Mouse (Mus musculus): Measurements from ENCODE around the gene Clpsl2. TPM values are rescaled to one million over a fixed set of nuclear protein-coding genes. Genes with fewer than 3 reads are reported as not detected.
"Not testable (repeated sequence)": the region's sequence is repeated elsewhere in the genome, so short reads cannot be mapped to it uniquely, and the experiment has no call there.

Clpsl2 gene
- polyA plus RNA-seq, 1 experiment from 2014 or later, result not detected

GRCm38 (mm10) chr17:28533327-28533726, 15.9 kb upstream of the Clpsl2 start:
- WGBS, result 95% methylated on average over 13 of the region's 13 CpGs
- no peak for DNase-seq (ENCODE audit: low spot score)
- H3K4me1 ChIP-seq (replicated peaks; ENCODE audit: control insufficient read depth, insufficient read depth, low read length), result no peaks in the 10 kb centered on the region
- H3K27ac ChIP-seq (ENCODE audit: low read depth, low read length), result no peak overlapping the region
- no peaks in the 10 kb centered on the region for H3K36me3 ChIP-seq (ENCODE audit: control insufficient read depth, insufficient read depth, low read length)
- H3K9me3 ChIP-seq (ENCODE audit: control insufficient read depth, low read length), result no peaks in the 10 kb centered on the region
- H3K4me3 ChIP-seq (ENCODE audit: low read depth, low read length), result no peak overlapping the region
- H3K4me2 ChIP-seq (ENCODE audit: low read depth, low read length, severe bottlenecking), result no peak overlapping the region
- H3K27me3 ChIP-seq (ENCODE audit: control insufficient read depth, insufficient read depth, low read length), result no peaks in the 10 kb centered on the region
- H3K9ac ChIP-seq (ENCODE audit: low read length), result no peak overlapping the region
- no peak for ATAC-seq (replicated peaks; ENCODE audit: low FRiP score)

- no peak for ATAC-seq (replicated peaks; ENCODE audit: low FRiP score)
- Histone ChIP-seq H3K27ac (ENCODE audit: low read depth, low read length) (no peak overlapping the region), H3K4me1 (replicated peaks; ENCODE audit: control insufficient read depth, insufficient read depth, low read length) (no peaks in the 10 kb centered on the region), H3K4me2 (ENCODE audit: low read depth, low read length, severe bottlenecking) (no peak overlapping the region), H3K36me3 (ENCODE audit: control insufficient read depth, insufficient read depth, low read length) (no peaks in the 10 kb centered on the region), H3K9me3 (ENCODE audit: control insufficient read depth, low read length) (peaks cover 2% of the 10 kb centered on the region; the same call in 1 of the 2 replicates), H3K27me3 (ENCODE audit: control insufficient read depth, insufficient read depth, low read length) (no peaks in the 10 kb centered on the region), H3K4me3 (ENCODE audit: low read depth, low read length) (no peak overlapping the region), H3K9ac (ENCODE audit: low read length) (no peak overlapping the region)
- 51% methylated on average over 12 of the region's 12 CpGs for WGBS
- DNase-seq (ENCODE audit: low spot score), result no peak
These were observed 11.3 kb upstream of the Clpsl2 start for GRCm38 (mm10) chr17:28537881-28538280.

GRCm38 (mm10) chr17:28546925-28547324, 2.3 kb upstream of the Clpsl2 start:
- WGBS, result 93% methylated on average over 1 of the region's 1 CpGs
- Histone ChIP-seq H3K4me3 (ENCODE audit: low read depth, low read length) (no peak overlapping the region), H3K4me2 (ENCODE audit: low read depth, low read length, severe bottlenecking) (no peak overlapping the region), H3K27ac (ENCODE audit: low read depth, low read length) (no peak overlapping the region), H3K36me3 (ENCODE audit: control insufficient read depth, insufficient read depth, low read length) (no peaks in the 10 kb centered on the region), H3K9ac (ENCODE audit: low read length) (no peak overlapping the region), H3K4me1 (replicated peaks; ENCODE audit: control insufficient read depth, insufficient read depth, low read length) (no peaks in the 10 kb centered on the region), H3K9me3 (ENCODE audit: control insufficient read depth, low read length) (no peaks in the 10 kb centered on the region), H3K27me3 (ENCODE audit: control insufficient read depth, insufficient read depth, low read length) (no peaks in the 10 kb centered on the region)
- DNase-seq (ENCODE audit: low spot score), result no peak
- ATAC-seq (replicated peaks; ENCODE audit: low FRiP score), result no peak

- no peaks in the 10 kb centered on the region for H3K36me3 ChIP-seq (ENCODE audit: control insufficient read depth, insufficient read depth, low read length)
- no peak overlapping the region for H3K27ac ChIP-seq (ENCODE audit: low read depth, low read length)
- no peak overlapping the region for H3K9ac ChIP-seq (ENCODE audit: low read length)
- no peaks in the 10 kb centered on the region for H3K9me3 ChIP-seq (ENCODE audit: control insufficient read depth, low read length)
- no peak for DNase-seq (ENCODE audit: low spot score)
- H3K27me3 ChIP-seq (ENCODE audit: control insufficient read depth, insufficient read depth, low read length), result no peaks in the 10 kb centered on the region
- no peak overlapping the region for H3K4me3 ChIP-seq (ENCODE audit: low read depth, low read length)
- ATAC-seq (replicated peaks; ENCODE audit: low FRiP score), result no peak
- WGBS, result 74% methylated on average over 11 of the region's 11 CpGs
- no peak overlapping the region for H3K4me2 ChIP-seq (ENCODE audit: low read depth, low read length, severe bottlenecking)
- peaks cover 3% of the 10 kb centered on the region; the same call in 1 of the 2 replicates for H3K4me1 ChIP-seq (replicated peaks; ENCODE audit: control insufficient read depth, insufficient read depth, low read length)
These were observed 661 bp upstream of the Clpsl2 start for GRCm38 (mm10) chr17:28548550-28548949.

GRCm38 (mm10) chr17:28553040-28553793, 4.0 kb downstream of the Clpsl2 start:
- Histone ChIP-seq H3K4me2 (ENCODE audit: low read depth, low read length, severe bottlenecking) (no peak overlapping the region), H3K9ac (ENCODE audit: low read length) (no peak overlapping the region), H3K9me3 (ENCODE audit: control insufficient read depth, low read length) (no peaks in the 10 kb centered on the region), H3K27me3 (ENCODE audit: control insufficient read depth, insufficient read depth, low read length) (no peaks in the 10 kb centered on the region), H3K4me3 (ENCODE audit: low read depth, low read length) (no peak overlapping the region), H3K36me3 (ENCODE audit: control insufficient read depth, insufficient read depth, low read length) (no peaks in the 10 kb centered on the region), H3K4me1 (replicated peaks; ENCODE audit: control insufficient read depth, insufficient read depth, low read length) (peaks cover 3% of the 10 kb centered on the region; the same call in 1 of the 2 replicates), H3K27ac (ENCODE audit: low read depth, low read length) (no peak overlapping the region)
- ATAC-seq (replicated peaks; ENCODE audit: low FRiP score) (no peak), DNase-seq (ENCODE audit: low spot score) (peak; percentile 87)
- 7% methylated on average over 14 of the region's 14 CpGs for WGBS

- not testable (repeated sequence) for H3K4me3 ChIP-seq (ENCODE audit: low read depth, low read length); H3K4me1 ChIP-seq (replicated peaks; ENCODE audit: control insufficient read depth, insufficient read depth, low read length); ATAC-seq (replicated peaks; ENCODE audit: low FRiP score); H3K9me3 ChIP-seq (ENCODE audit: control insufficient read depth, low read length); H3K9ac ChIP-seq (ENCODE audit: low read length); DNase-seq (ENCODE audit: low spot score); H3K36me3 ChIP-seq (ENCODE audit: control insufficient read depth, insufficient read depth, low read length); H3K27ac ChIP-seq (ENCODE audit: low read depth, low read length); H3K4me2 ChIP-seq (ENCODE audit: low read depth, low read length, severe bottlenecking); H3K27me3 ChIP-seq (ENCODE audit: control insufficient read depth, insufficient read depth, low read length)
- WGBS, result 89% methylated on average over 4 of the region's 4 CpGs
These were observed 4.8 kb downstream of the Clpsl2 start for GRCm38 (mm10) chr17:28554021-28554420.

- Histone ChIP-seq H3K36me3 (ENCODE audit: control insufficient read depth, insufficient read depth, low read length) (no peaks in the 10 kb centered on the region), H3K4me2 (ENCODE audit: low read depth, low read length, severe bottlenecking) (no peak overlapping the region), H3K27ac (ENCODE audit: low read depth, low read length) (no peak overlapping the region), H3K9ac (ENCODE audit: low read length) (no peak overlapping the region), H3K4me1 (replicated peaks; ENCODE audit: control insufficient read depth, insufficient read depth, low read length) (peaks cover 3% of the 10 kb centered on the region; the same call in 1 of the 2 replicates), H3K9me3 (ENCODE audit: control insufficient read depth, low read length) (no peaks in the 10 kb centered on the region), H3K27me3 (ENCODE audit: control insufficient read depth, insufficient read depth, low read length) (no peaks in the 10 kb centered on the region), H3K4me3 (ENCODE audit: low read depth, low read length) (no peak overlapping the region)
- DNase-seq (ENCODE audit: low spot score) (no peak), ATAC-seq (replicated peaks; ENCODE audit: low FRiP score) (no peak)
- 57% methylated on average over 6 of the region's 6 CpGs for WGBS
These were observed 7.6 kb downstream of the Clpsl2 start for GRCm38 (mm10) chr17:28556635-28557396.

GRCm38 (mm10) chr17:28557772-28558171, 8.6 kb downstream of the Clpsl2 start:
- H3K4me2 ChIP-seq (ENCODE audit: low read depth, low read length, severe bottlenecking), result no peak overlapping the region
- no peak overlapping the region for H3K9ac ChIP-seq (ENCODE audit: low read length)
- DNase-seq (ENCODE audit: low spot score) (no peak), ATAC-seq (replicated peaks; ENCODE audit: low FRiP score) (no peak)
- peaks cover 3% of the 10 kb centered on the region; the same call in 1 of the 2 replicates for H3K4me1 ChIP-seq (replicated peaks; ENCODE audit: control insufficient read depth, insufficient read depth, low read length)
- no peaks in the 10 kb centered on the region for H3K9me3 ChIP-seq (ENCODE audit: control insufficient read depth, low read length)
- WGBS, result 77% methylated on average over 6 of the region's 6 CpGs
- no peaks in the 10 kb centered on the region for H3K27me3 ChIP-seq (ENCODE audit: control insufficient read depth, insufficient read depth, low read length)
- H3K4me3 ChIP-seq (ENCODE audit: low read depth, low read length), result no peak overlapping the region
- H3K36me3 ChIP-seq (ENCODE audit: control insufficient read depth, insufficient read depth, low read length), result no peaks in the 10 kb centered on the region
- H3K27ac ChIP-seq (ENCODE audit: low read depth, low read length), result no peak overlapping the region

Measured in forebrain, embryonic 11.5 days (tissue).